Mouse (Mus musculus) midbrain, embryonic 10.5 days (tissue): ENCODE measurements around the gene Prrg2. TPM values are rescaled to one million over a fixed set of nuclear protein-coding genes. Genes with fewer than 3 reads are reported as not detected.
A peak's percentile ranks its signal among the peaks of the same experiment; 100 is the strongest.

Source experiments
- DNase-seq: peaks from one replicate; pipeline ENCODE4 v3.0.0-alpha.2; 2017; ENCODE audit warnings: low spot score
- H3K27ac ChIP-seq: fragments of 300-500 bp; sonication (generic); replicated peaks from 2 replicates; pipeline ENCODE4 v1.5.1; 2016; ENCODE audit warnings: mild to moderate bottlenecking
- H3K27me3 ChIP-seq: fragments of 300-500 bp; sonication (generic); 2 replicates; pipeline ENCODE4 v1.6.1; 2016; ENCODE audit warnings: low read depth, mild to moderate bottlenecking; ENCODE audit not compliant: poor library complexity, severe bottlenecking
- H3K36me3 ChIP-seq: fragments of 300-500 bp; sonication (generic); 2 replicates; pipeline ENCODE4 v1.6.1; 2016; ENCODE audit warnings: mild to moderate bottlenecking, moderate library complexity
- H3K4me1 ChIP-seq: fragments of 300-500 bp; sonication (generic); 2 replicates; pipeline ENCODE4 v1.6.1; 2016
- H3K4me3 ChIP-seq: fragments of 300-500 bp; sonication (generic); 2 replicates; pipeline ENCODE4 v1.5.1; 2016; ENCODE audit warnings: mild to moderate bottlenecking, moderate library complexity
- H3K9me3 ChIP-seq: fragments of 300-500 bp; sonication (generic); replicated peaks from 2 replicates; pipeline ENCODE4 v1.6.1; 2016; ENCODE audit warnings: mild to moderate bottlenecking
- WGBS: fragments of 180-500 bp; shearing (Covaris S2); methylation state at CpG from one replicate; pipeline ENCODE4 v1.1.7; 2016; 5-methylcytosine and 5-hydroxymethylcytosine counted together
- polyA plus RNA-seq: library from polyadenylated mRNA; unstranded; fragments of >200 nt; fragmentation: Nextera tagmentation; extraction: Ambion mirVana; gene quantifications from 2 replicates; pipeline ENCODE4 v1.2.1, GENCODE M21; 2016

The Prrg2 gene
- polyA plus RNA-seq, 1 experiment from 2014 or later: 17.0 TPM

GRCm38 (mm10) chr7:45068000-45068318, 5.5 kb upstream of the Prrg2 start:
- H3K4me1 ChIP-seq: peaks cover 11% of the 10 kb centered on the region
- H3K36me3 ChIP-seq: no peaks in the 10 kb centered on the region
- no peak overlapping the region for H3K4me3 ChIP-seq
- 0 out of 2 replicates have a peak overlapping the region, but pooled peaks have one; percentile 6 for H3K27ac ChIP-seq
- H3K9me3 ChIP-seq: no peaks in the 10 kb centered on the region
- no peaks in the 10 kb centered on the region for H3K27me3 ChIP-seq
- DNase-seq: peak; percentile 61
- 34% methylated on average over 5 of the region's 5 CpGs for WGBS

- H3K9me3 ChIP-seq: no peaks in the 10 kb centered on the region
- no peaks in the 10 kb centered on the region for H3K27me3 ChIP-seq
- no peak for DNase-seq
- no peak overlapping the region for H3K4me3 ChIP-seq
- WGBS: 77% methylated on average over 4 of the region's 4 CpGs
- peaks cover 12% of the 10 kb centered on the region for H3K4me1 ChIP-seq
- no peaks in the 10 kb centered on the region for H3K36me3 ChIP-seq
- H3K27ac ChIP-seq: 0 out of 2 replicates have a peak overlapping the region, but pooled peaks have one; percentile 6
Observed at GRCm38 (mm10) chr7:45067190-45067999, 4.9 kb upstream of the Prrg2 start.

GRCm38 (mm10) chr7:45061532-45062075, 873 bp downstream of the Prrg2 start:
- no peak for DNase-seq
- peaks cover 46% of the 10 kb centered on the region for H3K4me1 ChIP-seq
- no peaks in the 10 kb centered on the region for H3K27me3 ChIP-seq
- WGBS: 20% methylated on average over 11 of the region's 11 CpGs
- H3K4me3 ChIP-seq: peak overlapping the region; percentile 70
- peak overlapping the region; percentile 88 for H3K27ac ChIP-seq
- no peaks in the 10 kb centered on the region for H3K9me3 ChIP-seq
- no peaks in the 10 kb centered on the region for H3K36me3 ChIP-seq

- no peak overlapping the region for H3K27ac ChIP-seq
- 94% methylated on average over 6 of the region's 6 CpGs for WGBS
- peak overlapping the region; percentile 18; the same call in 1 of the 2 replicates for H3K4me3 ChIP-seq
- H3K9me3 ChIP-seq: no peaks in the 10 kb centered on the region
- no peaks in the 10 kb centered on the region for H3K27me3 ChIP-seq
- H3K36me3 ChIP-seq: no peaks in the 10 kb centered on the region
- H3K4me1 ChIP-seq: peaks cover 47% of the 10 kb centered on the region
- DNase-seq: no peak
Observed at GRCm38 (mm10) chr7:45060632-45061122, 1.8 kb downstream of the Prrg2 start.

- no peaks in the 10 kb centered on the region for H3K36me3 ChIP-seq
- peaks cover 55% of the 10 kb centered on the region for H3K4me1 ChIP-seq
- no peaks in the 10 kb centered on the region for H3K9me3 ChIP-seq
- no peak for DNase-seq
- H3K27ac ChIP-seq: peak overlapping the region; percentile 67
- 73% methylated on average over 10 of the region's 10 CpGs for WGBS
- H3K4me3 ChIP-seq: peak overlapping the region; percentile 27
- no peaks in the 10 kb centered on the region for H3K27me3 ChIP-seq
Observed at GRCm38 (mm10) chr7:45058607-45059571, 3.6 kb downstream of the Prrg2 start.

GRCm38 (mm10) chr7:45056972-45057348, 5.5 kb downstream of the Prrg2 start:
- no peaks in the 10 kb centered on the region for H3K36me3 ChIP-seq
- no peaks in the 10 kb centered on the region for H3K27me3 ChIP-seq
- no peaks in the 10 kb centered on the region for H3K9me3 ChIP-seq
- no peak overlapping the region for H3K27ac ChIP-seq
- H3K4me1 ChIP-seq: peaks cover 52% of the 10 kb centered on the region
- no peak for DNase-seq
- H3K4me3 ChIP-seq: 0 out of 2 replicates have a peak overlapping the region, but pooled peaks have one; percentile 1

- H3K27me3 ChIP-seq: no peaks in the 10 kb centered on the region
- 0 out of 2 replicates have a peak overlapping the region, but pooled peaks have one; percentile 1 for H3K4me3 ChIP-seq
- no peaks in the 10 kb centered on the region for H3K36me3 ChIP-seq
- no peak for DNase-seq
- H3K4me1 ChIP-seq: peaks cover 52% of the 10 kb centered on the region
- no peak overlapping the region for H3K27ac ChIP-seq
- 68% methylated on average over 14 of the region's 14 CpGs for WGBS
- H3K9me3 ChIP-seq: no peaks in the 10 kb centered on the region
Observed at GRCm38 (mm10) chr7:45056329-45056971, 6.0 kb downstream of the Prrg2 start.

GRCm38 (mm10) chr7:45053931-45054510, 8.5 kb downstream of the Prrg2 start:
- peak; percentile 97 for DNase-seq

GRCm38 (mm10) chr7:45053117-45053930, 9.2 kb downstream of the Prrg2 start:
- peak overlapping the region; percentile 98 for H3K4me3 ChIP-seq
- peaks cover 50% of the 10 kb centered on the region for H3K4me1 ChIP-seq
- WGBS: under 1% methylated on average over 52 of the region's 59 CpGs
- H3K9me3 ChIP-seq: no peaks in the 10 kb centered on the region
- peak overlapping the region; percentile 100 for H3K27ac ChIP-seq
- peak; percentile 86 for DNase-seq
- H3K27me3 ChIP-seq: no peaks in the 10 kb centered on the region
- peaks cover 28% of the 10 kb centered on the region for H3K36me3 ChIP-seq

More at GRCm38 (mm10) chr7:45053931-45054510, 8.5 kb downstream of the Prrg2 start:
- Histone ChIP-seq H3K27me3 (no peaks in the 10 kb centered on the region), H3K27ac (peak overlapping the region; percentile 100), H3K4me1 (peaks cover 54% of the 10 kb centered on the region), H3K4me3 (peak overlapping the region; percentile 98), H3K36me3 (peaks cover 21% of the 10 kb centered on the region), H3K9me3 (no peaks in the 10 kb centered on the region)
- WGBS: under 1% methylated on average over 33 of the region's 33 CpGs

- H3K27ac ChIP-seq: peak within 1 kb of the TSS; percentile 100
- DNase-seq: no peak
- H3K4me3 ChIP-seq: peak within 1 kb of the TSS; percentile 98
- peaks cover 50% of the 10 kb centered on the region for H3K4me1 ChIP-seq
- WGBS: 0% methylated on average over 15 of the region's 18 CpGs
- H3K36me3 ChIP-seq: peaks cover 34% of the 10 kb centered on the region
- no peaks in the 10 kb centered on the region for H3K9me3 ChIP-seq
- H3K27me3 ChIP-seq: no peaks in the 10 kb centered on the region
Observed at GRCm38 (mm10) chr7:45052862-45053116, 9.7 kb downstream of the Prrg2 start, which contains the start of gene Prr12. Gene Prr12, minus strand, starts transcription at chr7:45052881.

- peak overlapping the region; percentile 100 for H3K27ac ChIP-seq
- no peaks in the 10 kb centered on the region for H3K27me3 ChIP-seq
- H3K4me3 ChIP-seq: peak overlapping the region; percentile 98
- peaks cover 38% of the 10 kb centered on the region for H3K36me3 ChIP-seq
- peaks cover 50% of the 10 kb centered on the region for H3K4me1 ChIP-seq
- no peaks in the 10 kb centered on the region for H3K9me3 ChIP-seq
- under 1% methylated on average over 37 of the region's 38 CpGs for WGBS
- DNase-seq: peak; percentile 27
Observed at GRCm38 (mm10) chr7:45052181-45052861, 10.2 kb downstream of the Prrg2 start.
